Mouse (Mus musculus): ENCODE measurements around the gene Cpne1.

- TF ChIP-seq CTCF (IDR thresholded peaks at IDR 0.05; ENCODE audit: low read depth) (no peak), EP300 (IDR thresholded peaks at IDR 0.05; ENCODE audit: low read depth) (no peak)
Measured at GRCm38 (mm10) chr2:156119566-156119965, 7.8 kb upstream of the Cpne1 start.

Data from liver, embryonic 14.5 days (tissue).